Mouse (Mus musculus) liver, embryonic 14.5 days (tissue): ENCODE measurements at regions not wholly inside any gene's neighbourhood (a gene's known extent, or its start where the extent isn't known, plus 50 kb on each side); places are given as distances from the start of the nearest gene placed in this dataset.

Experiments used
- ATAC-seq: fragments of 200-750 bp; cut with Nextera tagmentation; 2 replicates; pipeline ENCODE4 v1.8.0; 2017; ENCODE audit warnings: moderate number of reproducible peaks, mild to moderate bottlenecking, moderate library complexity; ENCODE audit not compliant: insufficient read depth
- DNase-seq, 3 experiments: peaks; one replicate each; pipeline ENCODE4 v3.0.0-alpha.2; 2012 to 2013; ENCODE audit warnings: low read depth in 3 of 3, low spot score in 3 of 3
- H3K27ac ChIP-seq: fragments of 300-500 bp; sonication (generic); 2 replicates; pipeline ENCODE4 v1.5.1; 2014; ENCODE audit warnings: moderate library complexity, mild to moderate bottlenecking, control low read depth, inconsistent platforms
- H3K27me3 ChIP-seq: fragments of 300-500 bp; sonication (generic); 2 replicates; pipeline ENCODE4 v1.6.1; 2014; ENCODE audit warnings: mild to moderate bottlenecking, low read length, moderate library complexity; ENCODE audit not compliant: control insufficient read depth, insufficient read depth
- H3K36me3 ChIP-seq: fragments of 300-500 bp; sonication (generic); replicated peaks from 2 replicates; pipeline ENCODE4 v1.6.1; 2014; ENCODE audit warnings: low read depth; ENCODE audit not compliant: control insufficient read depth, insufficient read depth
- H3K4me1 ChIP-seq, 2 experiments: fragments of 200-500 bp in 1 of 2; fragments of 300-500 bp in 1 of 2; sonication (generic) in 1 of 2; replicated peaks; 2 replicates each; pipeline ENCODE4 v1.6.1; 2012 to 2014; ENCODE audit warnings: antibody characterized with exemption in 1 of 2, inconsistent platforms in 1 of 2, low read length in 1 of 2; ENCODE audit not compliant: control insufficient read depth in 2 of 2, insufficient read depth in 2 of 2
- H3K4me2 ChIP-seq: fragments of 300-500 bp; sonication (generic); 2 replicates; pipeline ENCODE4 v1.6.1; 2014; ENCODE audit warnings: low read depth, mild to moderate bottlenecking, control low read depth, moderate library complexity
- H3K4me3 ChIP-seq, 2 experiments: fragments of 200-500 bp in 1 of 2; fragments of 300-500 bp in 1 of 2; sonication (generic) in 1 of 2; 2 replicates each; pipeline ENCODE4 v1.5.1; 2012 to 2014; ENCODE audit warnings: low read depth in 2 of 2, low read length in 2 of 2, mild to moderate bottlenecking in 2 of 2, control low read depth in 1 of 2, inconsistent platforms in 1 of 2, moderate library complexity in 1 of 2; ENCODE audit not compliant: insufficient read depth in 1 of 2
- H3K9ac ChIP-seq: fragments of 300-500 bp; sonication (generic); replicated peaks from 2 replicates; pipeline ENCODE4 v1.6.1; 2014; ENCODE audit warnings: mild to moderate bottlenecking, control low read depth, moderate library complexity
- H3K9me3 ChIP-seq: fragments of 300-500 bp; sonication (generic); 2 replicates; pipeline ENCODE4 v1.6.1; 2016; ENCODE audit warnings: low read length, mixed read lengths; ENCODE audit not compliant: control insufficient read depth
- CTCF ChIP-seq: IDR thresholded peaks from 2 replicates; pipeline ENCODE4 v1.5.1; 2016; ENCODE audit warnings: antibody characterized with exemption, low read depth, control low read depth
- EP300 ChIP-seq: IDR thresholded peaks from 2 replicates; pipeline ENCODE4 v1.6.1; 2016; ENCODE audit warnings: antibody characterized with exemption, low read depth
- WGBS: fragments of 180-500 bp; shearing (Covaris S2); extraction: QIAGEN DNeasy Blood & Tissue Kit; methylation state at CpG from one replicate; pipeline ENCODE4 v1.1.7; 2014; ENCODE audit not compliant: insufficient replicate concordance; 5-methylcytosine and 5-hydroxymethylcytosine counted together

DNA sequence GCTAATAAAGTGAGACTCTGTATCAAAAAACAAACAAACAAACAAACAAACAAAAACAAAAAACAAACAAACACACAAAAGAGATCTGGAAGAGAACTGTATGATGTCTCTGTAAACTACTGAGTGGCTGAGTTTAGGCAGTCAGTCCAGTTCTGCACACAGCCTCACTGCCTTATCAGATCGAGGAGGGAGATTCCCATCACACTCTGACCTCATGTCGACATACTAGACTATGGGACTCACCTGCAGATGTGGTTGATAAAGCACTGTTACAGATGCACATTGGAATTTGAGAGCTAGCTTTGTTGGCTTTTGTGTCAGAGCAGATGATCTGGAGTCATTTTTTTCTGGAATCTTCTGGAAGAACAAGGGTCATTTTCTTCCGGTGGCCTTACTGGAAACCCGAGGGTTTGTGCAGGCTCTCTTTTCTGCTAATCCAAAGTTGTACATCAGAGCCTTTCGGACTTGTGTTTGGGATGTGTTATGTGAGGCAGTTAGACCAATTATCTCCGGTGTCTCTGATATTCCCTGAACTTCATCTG is 135.6 kb upstream of the Nrip1 start:
- 61% methylated on average over 6 of the region's 6 CpGs for WGBS
- ATAC-seq (no peak), DNase-seq (peak in 1 of 3 experiments; percentile 15)

GRCm38 (mm10) chr16:76507191-76507746 is 133.6 kb upstream of the Nrip1 start:
- Histone ChIP-seq H3K36me3 (no peaks in the 10 kb centered on the region), H3K4me1 (no peaks in the 10 kb centered on the region), H3K27ac (no peak overlapping the region), H3K4me3 (no peak overlapping the region), H3K27me3 (no peaks in the 10 kb centered on the region), H3K4me2 (no peak overlapping the region), H3K9me3 (no peaks in the 10 kb centered on the region), H3K9ac (no peak overlapping the region)
- no peak for DNase-seq
- WGBS = 55% methylated on average over 5 of the region's 5 CpGs
- ATAC-seq = no peak
- TF ChIP-seq EP300 (no peak), CTCF (no peak)

More for the DNA sequence above, 135.6 kb upstream of the Nrip1 start:
- Histone ChIP-seq H3K4me3 (no peak overlapping the region), H3K4me2 (no peak overlapping the region), H3K9ac (no peak overlapping the region), H3K36me3 (no peaks in the 10 kb centered on the region), H3K9me3 (no peaks in the 10 kb centered on the region), H3K27me3 (no peaks in the 10 kb centered on the region), H3K27ac (no peak overlapping the region), H3K4me1 (no peaks in the 10 kb centered on the region)
- no peak for TF ChIP-seq EP300

GRCm38 (mm10) chr16:76506240-76506639 is 132.6 kb upstream of the Nrip1 start:
- no peak for TF ChIP-seq CTCF
- no peak for TF ChIP-seq EP300
- WGBS = 63% methylated on average over 4 of the region's 4 CpGs
- no peak for ATAC-seq

DNA sequence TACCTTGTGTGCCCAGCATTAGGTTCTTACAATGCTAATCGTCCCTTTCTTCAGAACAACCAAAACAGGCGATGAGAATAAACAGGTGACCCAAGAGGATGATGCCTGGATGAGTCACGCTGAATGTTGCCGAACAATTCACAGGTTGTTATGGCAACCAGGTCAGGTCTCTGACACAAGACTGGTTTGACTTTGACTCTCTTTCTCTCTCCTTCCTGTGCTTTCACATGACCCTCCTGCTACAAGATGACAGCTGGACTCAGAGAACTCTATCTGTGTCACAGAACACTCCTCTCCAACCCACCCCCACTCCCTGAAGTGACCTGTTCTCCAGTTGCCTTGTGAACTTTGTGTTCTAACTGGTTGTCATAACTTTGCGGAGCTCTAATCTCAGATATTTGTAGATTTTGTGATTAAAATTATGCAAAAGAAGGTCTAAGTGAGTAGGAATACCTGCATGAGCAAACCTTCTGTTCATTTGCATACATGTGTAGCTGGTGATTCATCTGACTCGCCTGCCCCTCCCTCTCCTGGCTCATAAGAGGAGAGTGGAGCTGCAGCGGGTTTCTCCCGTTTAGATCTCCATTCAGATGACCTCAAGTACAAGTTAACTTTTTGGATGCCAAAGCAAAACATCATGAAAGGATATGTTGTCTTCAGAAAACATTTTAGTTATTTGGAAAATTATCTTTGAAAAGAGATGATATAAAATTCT is 126.2 kb upstream of the Nrip1 start:
- WGBS = 64% methylated on average over 8 of the region's 8 CpGs
- H3K27ac ChIP-seq = no peak overlapping the region
- H3K4me3 ChIP-seq = no peak overlapping the region
- ATAC-seq (no peak), DNase-seq (no peak)
- no peaks in the 10 kb centered on the region for H3K36me3 ChIP-seq
- H3K9ac ChIP-seq = no peak overlapping the region
- no peak for TF ChIP-seq EP300
- no peak for TF ChIP-seq CTCF
- H3K27me3 ChIP-seq = no peaks in the 10 kb centered on the region
- H3K9me3 ChIP-seq = no peaks in the 10 kb centered on the region
- H3K4me1 ChIP-seq = no peaks in the 10 kb centered on the region
- H3K4me2 ChIP-seq = no peak overlapping the region

More at GRCm38 (mm10) chr16:76506240-76506639, 132.6 kb upstream of the Nrip1 start:
- Histone ChIP-seq H3K27ac (no peak overlapping the region), H3K27me3 (no peaks in the 10 kb centered on the region), H3K9ac (no peak overlapping the region), H3K4me2 (no peak overlapping the region), H3K4me1 (no peaks in the 10 kb centered on the region), H3K4me3 (no peak overlapping the region), H3K36me3 (no peaks in the 10 kb centered on the region), H3K9me3 (no peaks in the 10 kb centered on the region)
- DNase-seq = peak in 1 of 3 experiments; percentile 10

DNA sequence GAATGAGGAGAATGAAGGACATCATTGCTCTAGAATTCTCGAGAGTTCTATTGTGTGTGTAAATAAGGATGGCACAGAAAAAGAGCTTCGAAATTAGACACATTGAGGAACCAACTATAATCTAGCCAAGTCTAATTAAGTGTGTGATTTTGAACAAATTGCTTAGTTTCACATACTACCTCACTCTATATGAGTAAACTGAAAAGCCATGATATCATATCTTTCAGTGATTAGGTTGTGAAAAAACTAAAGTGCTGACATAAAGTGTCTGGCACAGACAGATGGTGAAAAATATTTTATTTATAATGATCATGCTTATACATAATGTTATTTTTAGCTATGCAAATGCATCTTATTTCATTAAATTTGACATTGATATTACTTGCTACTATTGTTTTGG is 124.6 kb upstream of the Nrip1 start:
- TF ChIP-seq EP300 = no peak

More for the DNA sequence above, 124.6 kb upstream of the Nrip1 start:
- H3K9ac ChIP-seq = no peak overlapping the region
- H3K27ac ChIP-seq = no peak overlapping the region
- 48% methylated on average over 2 of the region's 2 CpGs for WGBS
- H3K27me3 ChIP-seq = no peaks in the 10 kb centered on the region
- ATAC-seq = no peak
- H3K4me1 ChIP-seq = no peaks in the 10 kb centered on the region
- no peak overlapping the region for H3K4me2 ChIP-seq
- H3K9me3 ChIP-seq = no peaks in the 10 kb centered on the region
- H3K4me3 ChIP-seq = no peak overlapping the region
- H3K36me3 ChIP-seq = no peaks in the 10 kb centered on the region
- DNase-seq = no peak
